Mouse (Mus musculus): Measurements from ENCODE around the gene Amer2. TPM values are rescaled to one million over a fixed set of nuclear protein-coding genes. Genes with fewer than 3 reads are reported as not detected.

Amer2 gene
- 8.9 and 10.3 TPM in 2 replicates for polyA plus RNA-seq (2021; fragmentation: Nextera tagmentation)
- long read RNA-seq, experiment 1, full-length matches to known transcripts, result 25 of 43 reads
- long read RNA-seq, experiment 1, partial matches to known transcripts, result 16 of 43 reads
- long read RNA-seq, experiment 1, other reads (novel, unspliced or antisense), result 2 of 43 reads
- long read RNA-seq, experiment 2, full-length matches to known transcripts, result 146 of 473 reads
- long read RNA-seq, experiment 2, partial matches to known transcripts, result 310 of 473 reads
- long read RNA-seq, experiment 2, other reads (novel, unspliced or antisense), result 17 of 473 reads

DNA sequence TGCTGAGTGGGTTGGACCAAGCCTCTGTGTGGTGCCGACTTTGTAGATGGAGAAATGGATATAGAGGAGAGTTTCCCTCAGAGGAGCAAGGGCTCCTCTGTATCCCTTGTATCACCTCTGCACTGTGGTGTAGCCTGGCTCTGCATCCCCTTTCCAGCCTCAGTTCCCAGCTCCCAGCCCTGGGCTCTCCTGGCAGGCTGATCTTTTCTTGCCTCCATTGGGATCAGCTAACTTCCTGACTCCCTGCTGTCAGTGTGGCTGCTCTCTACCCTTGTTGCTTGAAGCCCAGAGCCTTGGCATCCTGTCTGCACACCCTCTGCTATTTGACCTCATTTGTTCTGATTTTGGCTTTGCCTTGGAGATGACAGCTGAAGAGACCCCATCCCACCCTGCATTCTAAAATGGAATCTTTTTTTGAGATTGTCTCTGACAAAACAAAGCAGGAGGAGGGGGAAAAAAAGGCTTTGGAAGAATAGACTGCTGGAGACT is at the start of gene Amer2:
Amer2 (plus strand) TSS at position 439 of the 489 bp plus-strand sequence.

Other genes starting within 250 kb of the Amer2 start
- gene Atp8a2, start 176.1 kb upstream of the Amer2 start, polyA plus RNA-seq (2021; fragmentation: Nextera tagmentation), result 8.9 and 9.5 TPM in 2 replicates
- gene Nupl1, start 121.8 kb upstream of the Amer2 start, polyA plus RNA-seq (2021; fragmentation: Nextera tagmentation), result not detected in 2 replicates
- gene Gm49336, start 121.8 kb upstream of the Amer2 start, polyA plus RNA-seq (2021; fragmentation: Nextera tagmentation), result 16.6 and 17.7 TPM in 2 replicates
- 61.2 and 67.8 TPM in 2 replicates for gene Mtmr6, start 108.0 kb upstream of the Amer2 start, polyA plus RNA-seq (2021; fragmentation: Nextera tagmentation)

All from layer of hippocampus, adult 6 months (tissue).